Mouse (Mus musculus) intestine, embryonic 16.5 days (tissue): ENCODE measurements around the gene Tmem231. TPM values are rescaled to one million over a fixed set of nuclear protein-coding genes. Genes with fewer than 3 reads are reported as not detected.

Source experiments
- ATAC-seq: fragments of 200-750 bp; cut with Nextera tagmentation; 2 replicates; pipeline ENCODE4 v1.8.0; 2017; ENCODE audit warnings: moderate TSS enrichment, moderate library complexity
- H3K27ac ChIP-seq: fragments of 300-500 bp; sonication (generic); 2 replicates; pipeline ENCODE4 v1.5.1; 2014; ENCODE audit warnings: mild to moderate bottlenecking, low read length
- H3K27me3 ChIP-seq: fragments of 300-500 bp; sonication (generic); replicated peaks from 2 replicates; pipeline ENCODE4 v1.6.1; 2014; ENCODE audit warnings: low read length, control low read depth, mixed read lengths; ENCODE audit not compliant: control insufficient read depth, insufficient read depth
- H3K36me3 ChIP-seq: fragments of 300-500 bp; sonication (generic); 2 replicates; pipeline ENCODE4 v1.6.1; 2014; ENCODE audit warnings: low read length, control low read depth; ENCODE audit not compliant: control insufficient read depth, insufficient read depth
- H3K4me1 ChIP-seq: fragments of 300-500 bp; sonication (generic); 2 replicates; pipeline ENCODE4 v1.6.1; 2014; ENCODE audit warnings: low read length, control low read depth, mixed read lengths; ENCODE audit not compliant: control insufficient read depth, insufficient read depth
- H3K4me2 ChIP-seq: fragments of 300-500 bp; sonication (generic); 2 replicates; pipeline ENCODE4 v1.6.1; 2014; ENCODE audit warnings: low read depth, low read length, control low read depth
- H3K4me3 ChIP-seq: fragments of 300-500 bp; sonication (generic); 2 replicates; pipeline ENCODE4 v1.5.1; 2014; ENCODE audit warnings: mild to moderate bottlenecking, low read length
- H3K9ac ChIP-seq: fragments of 300-500 bp; sonication (generic); 2 replicates; pipeline ENCODE4 v1.6.1; 2014; ENCODE audit warnings: low read depth, low read length
- H3K9me3 ChIP-seq: fragments of 300-500 bp; sonication (generic); 2 replicates; pipeline ENCODE4 v1.6.1; 2016; ENCODE audit warnings: low read length, control low read depth; ENCODE audit not compliant: control insufficient read depth
- WGBS: fragments of 180-500 bp; shearing (Covaris S2); extraction: QIAGEN DNeasy Blood & Tissue Kit; methylation state at CpG from one replicate; pipeline ENCODE4 v1.1.7; 2014; 5-methylcytosine and 5-hydroxymethylcytosine counted together
- polyA plus RNA-seq: library from polyadenylated mRNA; unstranded; fragments of >200 nt; fragmentation: Nextera tagmentation; extraction: Ambion mirVana; gene quantifications from 2 replicates; pipeline ENCODE4 v1.2.1, GENCODE M21; 2015

The Tmem231 gene
- polyA plus RNA-seq, 1 experiment from 2014 or later: 8.9 TPM

- H3K27me3 ChIP-seq: peaks cover 12% of the 10 kb centered on the region
- WGBS: 85% methylated on average over 7 of the region's 7 CpGs
- no peak overlapping the region for H3K4me2 ChIP-seq
- H3K4me1 ChIP-seq: peaks cover 7% of the 10 kb centered on the region
- H3K27ac ChIP-seq: no peak overlapping the region
- H3K36me3 ChIP-seq: no peaks in the 10 kb centered on the region
- no peaks in the 10 kb centered on the region for H3K9me3 ChIP-seq
- no peak overlapping the region for H3K9ac ChIP-seq
- no peak for ATAC-seq
- H3K4me3 ChIP-seq: no peak overlapping the region
Observed at GRCm38 (mm10) chr8:111894955-111895354, 38.7 kb downstream of the Tmem231 start.

- Histone ChIP-seq H3K4me3 (no peak overlapping the region), H3K9ac (no peak overlapping the region), H3K27me3 (peaks cover 21% of the 10 kb centered on the region), H3K36me3 (no peaks in the 10 kb centered on the region), H3K4me1 (peaks cover 7% of the 10 kb centered on the region), H3K27ac (no peak overlapping the region), H3K9me3 (no peaks in the 10 kb centered on the region), H3K4me2 (no peak overlapping the region)
- ATAC-seq: no peak; the same call in 1 of the 2 replicates
- 50% methylated on average over 5 of the region's 5 CpGs for WGBS
Observed at GRCm38 (mm10) chr8:111892615-111893014, 41.1 kb downstream of the Tmem231 start.

GRCm38 (mm10) chr8:111891983-111892382 is 41.7 kb downstream of the Tmem231 start:
- Histone ChIP-seq H3K9ac (no peak overlapping the region), H3K27ac (no peak overlapping the region), H3K4me1 (peaks cover 7% of the 10 kb centered on the region), H3K27me3 (peaks cover 21% of the 10 kb centered on the region), H3K4me3 (no peak overlapping the region), H3K9me3 (no peaks in the 10 kb centered on the region), H3K36me3 (no peaks in the 10 kb centered on the region), H3K4me2 (0 out of 2 replicates have a peak overlapping the region, but pooled peaks have one; percentile 20)
- 19% methylated on average over 8 of the region's 8 CpGs for WGBS
- ATAC-seq: peak; percentile 70; the same call in 1 of the 2 replicates

GRCm38 (mm10) chr8:111890911-111891303 is 42.8 kb downstream of the Tmem231 start:
- WGBS: 63% methylated on average over 6 of the region's 6 CpGs

GRCm38 (mm10) chr8:111889931-111890910 is 43.5 kb downstream of the Tmem231 start:
- WGBS: 14% methylated on average over 86 of the region's 86 CpGs
- no peak for ATAC-seq
- Histone ChIP-seq H3K36me3 (no peaks in the 10 kb centered on the region), H3K27me3 (peaks cover 21% of the 10 kb centered on the region), H3K27ac (no peak overlapping the region), H3K9ac (no peak overlapping the region), H3K9me3 (no peaks in the 10 kb centered on the region), H3K4me2 (peak overlapping the region; percentile 43), H3K4me3 (peak overlapping the region; percentile 24; the same call in 1 of the 2 replicates), H3K4me1 (peaks cover 7% of the 10 kb centered on the region)

More at GRCm38 (mm10) chr8:111890911-111891303, 42.8 kb downstream of the Tmem231 start:
- Histone ChIP-seq H3K4me2 (no peak overlapping the region), H3K4me3 (no peak overlapping the region), H3K9me3 (no peaks in the 10 kb centered on the region), H3K4me1 (peaks cover 7% of the 10 kb centered on the region), H3K27ac (no peak overlapping the region), H3K36me3 (no peaks in the 10 kb centered on the region), H3K27me3 (peaks cover 21% of the 10 kb centered on the region), H3K9ac (no peak overlapping the region)
- ATAC-seq: no peak

GRCm38 (mm10) chr8:111888091-111888650 is 45.5 kb downstream of the Tmem231 start:
- H3K36me3 ChIP-seq: no peaks in the 10 kb centered on the region
- no peak overlapping the region for H3K4me3 ChIP-seq
- no peak overlapping the region for H3K4me2 ChIP-seq
- H3K27ac ChIP-seq: no peak overlapping the region
- peaks cover 7% of the 10 kb centered on the region for H3K4me1 ChIP-seq
- 0 out of 2 replicates have a peak, but pooled peaks have one; percentile 19 for ATAC-seq
- no peak overlapping the region for H3K9ac ChIP-seq
- no peaks in the 10 kb centered on the region for H3K9me3 ChIP-seq
- 36% methylated on average over 7 of the region's 7 CpGs for WGBS
- H3K27me3 ChIP-seq: peaks cover 21% of the 10 kb centered on the region

- ATAC-seq: no peak
- Histone ChIP-seq H3K27ac (no peak overlapping the region), H3K4me1 (peaks cover 7% of the 10 kb centered on the region), H3K4me2 (no peak overlapping the region), H3K27me3 (peaks cover 21% of the 10 kb centered on the region), H3K4me3 (no peak overlapping the region), H3K36me3 (no peaks in the 10 kb centered on the region), H3K9me3 (no peaks in the 10 kb centered on the region), H3K9ac (no peak overlapping the region)
- 89% methylated on average over 1 of the region's 1 CpGs for WGBS
Observed at GRCm38 (mm10) chr8:111887479-111887878, 46.2 kb downstream of the Tmem231 start.

GRCm38 (mm10) chr8:111883615-111884014 is 50.1 kb downstream of the Tmem231 start:
- H3K9ac ChIP-seq: no peak overlapping the region
- H3K27ac ChIP-seq: no peak overlapping the region
- H3K27me3 ChIP-seq: no peaks in the 10 kb centered on the region
- 76% methylated on average over 4 of the region's 4 CpGs for WGBS
- H3K4me1 ChIP-seq: no peaks in the 10 kb centered on the region; the same call in 1 of the 2 replicates
- no peaks in the 10 kb centered on the region for H3K9me3 ChIP-seq
- H3K36me3 ChIP-seq: no peaks in the 10 kb centered on the region
- H3K4me2 ChIP-seq: no peak overlapping the region
- ATAC-seq: 0 out of 2 replicates have a peak, but pooled peaks have one; percentile 36
- no peak overlapping the region for H3K4me3 ChIP-seq

GRCm38 (mm10) chr8:111881591-111881990 is 52.1 kb downstream of the Tmem231 start:
- no peaks in the 10 kb centered on the region for H3K4me1 ChIP-seq
- H3K9me3 ChIP-seq: no peaks in the 10 kb centered on the region
- 0% methylated on average over 2 of the region's 2 CpGs for WGBS
- no peaks in the 10 kb centered on the region for H3K36me3 ChIP-seq
- no peak for ATAC-seq
- H3K9ac ChIP-seq: no peak overlapping the region
- H3K4me2 ChIP-seq: no peak overlapping the region
- no peak overlapping the region for H3K27ac ChIP-seq
- no peaks in the 10 kb centered on the region for H3K27me3 ChIP-seq
- H3K4me3 ChIP-seq: no peak overlapping the region
